Mouse (Mus musculus): ENCODE data around the gene Aif1. TPM values are rescaled to one million over a fixed set of nuclear protein-coding genes. Genes with fewer than 3 reads are reported as not detected.

Gene Aif1
- total and polyA plus RNA-seq, 3 experiments = 0.42 to 0.45 TPM; not detected in 1

GRCm38 (mm10) chr17:35189186-35189585, 13.3 kb upstream of the Aif1 start (continued):
- TF ChIP-seq POLR2AphosphoS2 (IDR thresholded peaks at IDR 0.05; ENCODE audit: low read length) (no peak), JUND (IDR thresholded peaks at IDR 0.05; ENCODE audit: low read depth, low read length) (no peak)

GRCm38 (mm10) chr17:35187959-35188610, 12.2 kb upstream of the Aif1 start, which contains the start of gene Lst1:
TSS of gene Lst1 (minus strand) at chr17:35188439.
- no peaks in the 10 kb centered on the region for H3K79me2 ChIP-seq (ENCODE audit: control insufficient read depth, insufficient read depth, low read length, poor library complexity)
- peaks cover 0 to 37% of the 10 kb centered on the region in 2 experiments; a peak in 2 of 4 replicates for H3K36me3 ChIP-seq (ENCODE audit: control insufficient read depth in 1 of 2, insufficient read depth in 2 of 2, low read length in 2 of 2)
- DNase-seq (ENCODE audit: low read depth, low spot score) = peak; percentile 60
- peaks cover 18 to 47% of the 10 kb centered on the region in 2 experiments for H3K4me1 ChIP-seq (ENCODE audit: control insufficient read depth in 1 of 2, insufficient read depth in 2 of 2, low read length in 2 of 2)
- TF ChIP-seq ZMIZ1 (IDR thresholded peaks at IDR 0.05; ENCODE audit: low read depth, low read length) (no peak), HCFC1 (IDR thresholded peaks at IDR 0.05; ENCODE audit: low read depth, low read length) (peak; percentile 46; the same call in 1 of the 2 replicates), MEF2A (IDR thresholded peaks at IDR 0.05; ENCODE audit: extremely low read depth, insufficient replicate concordance, low read depth, low read length, poor library complexity, severe bottlenecking) (no peak), SIN3A (IDR thresholded peaks at IDR 0.05; ENCODE audit: low read length) (no peak), TAL1 (IDR thresholded peaks at IDR 0.05; ENCODE audit: low read length) (no peak), MXI1 (IDR thresholded peaks at IDR 0.05; ENCODE audit: low read depth, low read length) (no peak), NRF1 (IDR thresholded peaks at IDR 0.05; ENCODE audit: insufficient read depth, low read depth, low read length, poor library complexity, severe bottlenecking) (no peak), MYC (IDR thresholded peaks at IDR 0.05; ENCODE audit: low read depth, low read length) (no peak), ELF1 (IDR thresholded peaks at IDR 0.05; ENCODE audit: low read depth, low read length) (no peak), GATA1 (IDR thresholded peaks at IDR 0.05; ENCODE audit: low read depth, low read length) (no peak), NELFE (IDR thresholded peaks at IDR 0.05; ENCODE audit: low read depth, low read length) (no peak), MAX (IDR thresholded peaks at IDR 0.05; ENCODE audit: low read length) (peak; percentile 52; the same call in 1 of the 2 replicates), USF1 (IDR thresholded peaks at IDR 0.05; ENCODE audit: low read depth, low read length) (peak; percentile 93), ETS1 (IDR thresholded peaks at IDR 0.05; ENCODE audit: low read depth, low read length) (no peak), SMC3 (IDR thresholded peaks at IDR 0.05; ENCODE audit: low read depth, low read length) (no peak), EP300 (IDR thresholded peaks at IDR 0.05; ENCODE audit: low read depth in 1 of 2, low read length in 2 of 2) (no peak), KAT2A (conservative IDR thresholded peaks at IDR 0.05; ENCODE audit: low read depth, low read length) (no peak), USF2 (IDR thresholded peaks at IDR 0.05; ENCODE audit: borderline replicate concordance in 1 of 2, insufficient read depth in 1 of 2, low read depth in 1 of 2, low read length in 2 of 2) (peak in 1 of 2 experiments; percentile 71; a peak in 2 of 4 replicates), BHLHE40 (IDR thresholded peaks at IDR 0.05; ENCODE audit: borderline replicate concordance, low read depth, low read length) (peak; percentile 84; the same call in 1 of the 2 replicates), MYB (IDR thresholded peaks at IDR 0.05; ENCODE audit: low read depth, low read length) (no peak), ZKSCAN1 (IDR thresholded peaks at IDR 0.05; ENCODE audit: low read depth, low read length) (no peak), CHD2 (IDR thresholded peaks at IDR 0.05; ENCODE audit: low read length) (no peak), MAZ (IDR thresholded peaks at IDR 0.05; ENCODE audit: low read depth, low read length) (no peak)
- peak within 1 kb of the TSS; percentile 53 for H3K9ac ChIP-seq (ENCODE audit: control insufficient read depth, low read depth, low read length, poor library complexity, severe bottlenecking)
- H3K27me3 ChIP-seq (ENCODE audit: control insufficient read depth in 1 of 2, insufficient read depth in 2 of 2, low read length in 2 of 2) = no peaks in the 10 kb centered on the region
- no peak within 1 kb of the TSS for H3K4me3 ChIP-seq (ENCODE audit: control insufficient read depth in 1 of 2, insufficient read depth in 1 of 2, low read depth in 2 of 2, low read length in 2 of 2)
- peak within 1 kb of the TSS; percentile 89 for H3K27ac ChIP-seq (ENCODE audit: control insufficient read depth, low read depth, low read length)
- no peaks in the 10 kb centered on the region for H3K9me3 ChIP-seq (replicated peaks; ENCODE audit: insufficient read depth, low read length)
